Mouse (Mus musculus) megakaryocyte, adult 5-6 weeks (primary cell): ENCODE data around the gene Nfe2l2. TPM values are rescaled to one million over a fixed set of nuclear protein-coding genes. Genes with fewer than 3 reads are reported as not detected.
A peak's percentile ranks its signal among the peaks of the same experiment; 100 is the strongest.
"Not testable (repeated sequence)": the region's sequence is repeated elsewhere in the genome, so short reads cannot be mapped to it uniquely, and the experiment has no call there.

Experiments used
- ATAC-seq: 2 replicates; pipeline ENCODE4 v1.8.0; 2016; ENCODE audit warnings: mild to moderate bottlenecking, inconsistent platforms; ENCODE audit not compliant: poor library complexity, severe bottlenecking
- total RNA-seq, 2 experiments: library from RNA; stranded (forward) in 1 of 2; stranded (reverse) in 1 of 2; fragments of 153-499, 151-499 nt in 1 of 2; fragments of 221-1000, 200-1000 nt in 1 of 2; gene quantifications; 2 replicates each; pipeline versions ENCODE4 v1.2.3 to v1.2.4; 2015 to 2017

The Nfe2l2 gene
- total RNA-seq, 2 experiments from 2014 or later: 81.2 to 148 TPM

DNA sequence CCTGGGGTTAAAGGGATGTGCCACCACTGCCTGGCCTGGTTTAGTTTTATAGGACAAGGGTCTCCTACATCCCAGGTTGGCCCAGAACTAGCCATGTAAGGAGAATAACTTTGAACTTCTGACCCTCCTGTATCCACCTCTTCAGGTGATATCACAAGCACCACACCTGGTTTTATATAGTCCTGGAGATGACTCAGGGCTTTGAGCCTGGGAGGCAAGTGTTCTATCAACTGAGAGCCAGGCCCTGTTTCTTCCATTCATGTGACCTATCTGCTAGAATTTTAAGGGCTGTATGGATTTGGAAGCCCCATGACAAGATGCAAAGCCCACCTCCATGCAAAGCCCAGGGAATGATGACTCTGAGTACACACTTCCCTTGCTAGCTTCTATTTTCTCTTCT is 51.3 kb downstream of the Nfe2l2 start:
- no peak for ATAC-seq

DNA sequence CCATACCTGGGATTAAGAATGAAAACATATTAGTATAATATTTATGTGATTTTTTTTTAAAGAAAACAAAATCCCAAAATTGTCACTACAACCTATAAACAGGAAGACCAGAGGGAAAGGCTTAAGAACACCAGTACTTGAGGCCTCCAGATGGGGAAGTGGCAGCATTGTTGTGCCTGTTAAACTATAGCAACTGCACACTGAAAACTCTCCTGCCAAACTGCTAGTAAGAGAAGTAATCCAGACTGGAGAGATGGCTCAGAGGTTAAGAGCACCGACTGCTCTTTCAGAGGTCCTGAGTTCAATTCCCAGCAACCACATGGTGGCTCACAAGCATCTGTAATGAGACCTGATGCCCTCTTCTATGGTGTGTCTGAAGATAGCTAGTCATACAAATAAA is 54.0 kb downstream of the Nfe2l2 start:
- ATAC-seq: no peak

DNA sequence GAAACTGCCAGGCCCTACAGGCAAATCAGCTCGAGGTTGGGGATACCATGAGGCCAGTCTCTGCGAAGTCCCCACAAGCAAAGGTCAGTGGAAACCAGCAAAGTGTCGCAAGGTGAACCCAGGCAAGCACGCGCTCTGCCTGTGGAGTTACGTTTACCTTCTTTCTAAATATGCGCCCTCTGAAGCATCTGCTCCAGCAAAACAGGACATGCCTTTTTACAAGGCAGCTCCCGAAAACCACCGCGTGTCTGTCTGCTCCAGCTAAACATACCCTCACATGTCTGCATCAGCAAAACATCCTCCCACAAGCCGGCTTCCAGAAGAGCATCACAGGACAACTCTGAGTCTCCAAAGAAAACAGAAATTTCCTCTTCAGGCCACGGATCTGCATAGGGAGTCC is 59.2 kb downstream of the Nfe2l2 start:
- ATAC-seq: no peak

DNA sequence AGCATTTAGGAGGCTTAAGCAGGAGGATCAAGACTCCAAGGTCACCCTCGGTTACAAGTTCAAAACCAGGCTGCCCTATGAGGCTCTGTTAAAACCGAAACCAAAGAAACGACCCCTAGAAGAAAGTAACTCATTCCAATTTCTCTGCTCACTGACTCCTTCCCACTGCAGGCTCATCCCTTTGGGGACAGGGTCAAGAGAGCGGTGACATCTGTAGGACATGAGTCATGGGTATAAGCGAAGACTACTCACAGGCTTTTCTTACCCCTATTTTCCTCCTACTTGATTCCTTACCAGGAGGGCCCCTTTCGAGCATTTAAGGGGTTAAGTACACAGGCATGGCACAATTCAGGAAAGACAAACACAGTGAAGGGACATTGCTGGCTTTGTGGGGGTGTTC is 60.5 kb downstream of the Nfe2l2 start:
- no peak for ATAC-seq

DNA sequence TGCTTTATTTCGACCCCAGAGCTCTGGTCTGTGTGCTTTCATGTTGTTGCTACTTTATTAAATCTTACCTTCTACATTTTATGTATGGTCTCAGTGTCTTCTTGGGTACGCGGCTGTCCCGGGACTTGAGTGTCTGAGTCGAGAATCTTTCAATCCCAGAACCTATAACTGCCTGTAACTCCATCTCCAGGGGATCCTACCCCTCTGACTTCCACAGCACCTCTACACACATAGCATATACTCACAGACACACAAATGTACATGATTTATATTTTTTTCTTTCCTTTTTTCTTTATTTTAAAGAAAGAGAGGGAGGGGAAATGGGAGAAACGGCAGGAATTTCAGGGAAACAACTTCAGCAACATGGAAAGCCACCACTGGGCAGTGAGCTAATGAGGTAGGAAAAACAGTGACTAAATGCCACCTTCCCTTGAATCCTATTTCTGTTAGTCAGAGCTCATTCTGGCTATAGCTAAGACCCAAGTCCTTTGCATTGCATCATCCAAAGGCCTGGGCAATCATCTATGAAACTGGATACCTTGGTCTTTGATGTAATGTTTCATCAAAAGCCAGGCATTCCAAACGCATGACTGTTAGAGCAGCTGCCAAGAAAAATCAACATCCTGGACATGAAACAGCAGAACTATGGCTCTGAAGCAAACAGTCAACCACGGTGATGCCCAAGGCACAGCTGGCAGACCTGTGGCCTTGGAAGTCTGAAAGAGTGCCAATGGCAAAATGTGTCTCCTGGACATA is 61.5 kb downstream of the Nfe2l2 start:
- no peak for ATAC-seq

DNA sequence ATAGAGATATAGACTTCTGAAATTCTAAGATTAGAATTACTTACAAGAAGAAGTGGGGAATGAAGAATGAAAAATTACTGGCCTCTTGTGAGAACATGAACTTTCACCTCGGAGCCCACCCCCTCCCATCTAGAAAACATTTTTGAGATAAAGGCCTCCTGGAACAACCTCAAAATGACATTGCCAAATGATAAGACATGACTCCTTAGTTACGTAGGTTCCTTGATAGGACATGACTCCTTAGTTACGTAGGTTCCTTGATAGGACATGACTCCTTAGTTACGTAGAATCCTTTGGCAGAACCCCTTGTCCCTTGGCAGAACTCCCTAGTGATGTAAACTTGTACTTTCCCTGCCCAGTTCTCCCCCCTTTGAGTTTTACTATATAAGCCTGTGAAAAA is 62.1 kb downstream of the Nfe2l2 start:
- ATAC-seq: not testable (repeated sequence)

DNA sequence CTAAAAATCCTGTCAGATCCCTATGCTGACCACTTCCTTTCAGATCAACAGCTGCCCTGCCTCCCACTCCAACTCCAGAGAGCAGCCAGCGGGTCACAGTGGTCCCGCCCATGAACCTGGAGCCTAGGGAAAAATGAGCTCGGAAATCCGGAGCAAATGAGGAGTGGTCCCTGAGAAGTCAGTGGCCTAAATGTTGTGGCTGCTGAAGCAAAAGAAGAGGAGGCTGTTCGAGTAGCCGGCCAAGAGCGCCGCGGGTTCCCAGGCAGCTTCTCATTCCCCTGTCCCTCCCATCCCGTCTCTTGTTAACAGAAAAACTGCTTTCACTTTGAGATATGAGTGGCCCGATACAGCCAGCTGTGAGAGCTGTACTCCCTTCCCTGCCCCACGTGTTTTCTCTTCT is 64.9 kb downstream of the Nfe2l2 start:
- ATAC-seq: not testable (repeated sequence)

DNA sequence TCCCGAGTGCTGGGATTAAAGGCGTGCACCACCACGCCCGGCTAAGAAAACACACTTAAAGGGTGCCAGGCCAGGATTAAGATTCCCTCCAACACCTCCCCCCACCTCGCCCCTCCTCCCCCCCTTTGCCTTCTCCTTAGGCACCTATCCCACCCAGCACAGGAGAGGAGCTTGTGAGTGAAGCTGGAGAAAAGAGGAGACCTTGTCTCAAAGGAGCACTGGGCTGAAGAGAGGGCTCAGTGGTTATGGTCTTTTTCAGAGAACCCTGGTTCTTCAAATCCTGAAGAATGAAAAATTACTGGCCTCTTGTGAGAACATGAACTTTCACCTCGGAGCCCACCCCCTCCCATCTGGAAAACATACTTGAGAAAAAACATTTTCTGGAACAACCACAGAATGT is 66.6 kb downstream of the Nfe2l2 start:
- peak; percentile 33; the same call in 1 of the 2 replicates for ATAC-seq

DNA sequence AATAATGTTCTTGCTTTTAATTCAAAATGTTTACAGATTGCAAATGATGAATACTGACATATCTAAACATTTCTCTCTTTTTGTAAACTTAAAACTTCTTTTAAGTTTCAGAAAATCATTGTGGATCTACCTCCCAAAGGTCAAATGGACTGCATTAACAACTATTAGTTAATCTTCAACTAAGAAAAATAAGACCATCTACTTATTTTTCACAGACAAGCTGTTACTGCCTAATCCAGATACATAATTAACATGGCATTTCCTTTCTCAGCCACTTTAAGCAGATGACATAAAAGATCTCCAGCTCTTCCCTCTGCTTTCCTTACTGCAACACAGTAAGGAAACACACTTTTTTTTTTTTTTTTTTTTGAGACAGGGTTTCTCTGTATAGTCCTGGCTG is 67.1 kb downstream of the Nfe2l2 start:
- ATAC-seq: no peak

DNA sequence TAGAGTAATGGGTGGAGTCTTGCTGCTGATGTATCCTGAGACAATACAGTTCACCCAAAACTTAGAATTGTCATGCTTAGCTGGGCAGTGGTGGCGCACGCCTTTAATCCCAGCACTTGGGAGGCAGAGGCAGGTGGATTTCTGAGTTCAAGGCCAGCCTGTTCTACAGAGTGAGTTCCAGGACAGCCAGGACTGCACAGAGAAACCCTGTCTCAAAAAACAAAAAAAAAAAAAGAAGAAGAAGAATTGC is 67.5 kb downstream of the Nfe2l2 start:
- ATAC-seq: not testable (repeated sequence)

DNA sequence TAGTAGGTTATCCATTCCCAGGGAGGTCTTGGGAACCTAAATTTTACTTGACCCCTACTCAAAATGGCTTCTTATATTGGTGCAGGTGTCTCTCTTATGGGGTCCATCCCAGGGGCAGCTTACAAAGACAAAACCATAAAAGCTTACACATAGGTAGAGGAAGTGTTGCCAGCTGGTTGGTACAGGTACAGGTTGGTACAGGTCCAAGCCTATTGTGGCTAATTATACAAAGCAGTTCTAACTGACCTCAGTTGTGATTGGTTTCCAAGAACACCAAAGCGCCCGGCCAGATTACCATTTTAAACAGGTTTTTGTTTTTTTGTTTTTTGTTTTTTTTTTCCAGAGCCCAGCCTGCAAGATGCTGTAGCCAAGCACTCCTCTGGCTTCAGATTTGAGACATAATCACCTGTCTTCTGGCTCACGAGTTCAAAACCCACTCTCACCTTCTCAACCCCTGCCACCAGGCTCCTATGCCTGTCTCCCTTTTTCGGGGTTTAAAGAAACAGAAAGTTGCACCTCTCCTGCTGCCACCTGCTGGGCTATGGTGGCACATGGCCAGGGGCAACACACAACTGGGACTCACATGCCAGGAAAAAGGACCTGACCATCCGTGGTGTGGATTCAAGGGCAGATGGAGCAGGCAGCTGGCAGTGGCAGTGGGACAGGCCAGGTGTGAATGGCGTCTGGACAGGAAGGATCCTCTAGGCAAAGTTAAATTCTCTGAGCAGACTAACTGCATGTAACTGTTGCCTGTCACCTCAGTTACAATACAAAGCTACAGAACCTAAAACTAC is 68.0 kb downstream of the Nfe2l2 start:
- peak; percentile 70 for ATAC-seq

DNA sequence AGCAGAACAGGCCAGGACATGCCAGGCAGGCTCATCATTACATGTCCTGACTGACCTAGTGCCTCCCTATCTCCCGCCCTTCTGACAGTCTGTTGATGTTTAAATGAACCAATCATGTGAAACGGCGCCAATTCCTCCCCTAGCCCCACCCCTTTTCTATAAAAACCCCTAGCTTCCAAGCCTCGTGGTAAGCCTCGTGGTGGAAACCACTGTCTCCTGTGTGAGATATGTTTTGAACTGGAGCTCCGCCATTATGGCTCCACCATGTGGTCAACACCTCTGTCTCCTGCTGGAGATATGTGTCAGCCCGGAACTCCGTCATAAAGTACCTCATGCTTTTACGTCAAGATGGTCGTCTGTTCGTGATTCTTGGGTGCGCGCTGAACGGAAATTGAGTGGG is 70.0 kb downstream of the Nfe2l2 start:
- not testable (repeated sequence) for ATAC-seq

DNA sequence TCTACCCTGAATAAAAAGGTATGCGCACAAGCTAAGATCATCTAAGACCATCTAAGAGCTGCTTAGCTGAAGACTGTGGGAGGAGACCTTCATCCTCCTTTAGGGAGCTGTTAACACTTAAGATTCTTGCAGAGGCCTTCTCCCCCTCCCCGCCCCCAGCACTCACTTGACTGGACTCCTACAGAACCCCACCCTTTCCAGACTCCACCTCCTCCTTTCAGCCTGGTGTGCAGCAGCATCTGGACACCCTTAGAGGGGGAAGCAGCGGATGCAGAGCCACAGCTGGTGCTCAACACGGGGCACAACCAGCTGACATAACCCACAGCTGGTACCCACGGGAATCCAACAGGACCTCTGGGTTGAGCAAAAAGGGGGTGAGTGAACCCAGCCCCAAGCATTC is 70.7 kb downstream of the Nfe2l2 start:
- no peak for ATAC-seq

DNA sequence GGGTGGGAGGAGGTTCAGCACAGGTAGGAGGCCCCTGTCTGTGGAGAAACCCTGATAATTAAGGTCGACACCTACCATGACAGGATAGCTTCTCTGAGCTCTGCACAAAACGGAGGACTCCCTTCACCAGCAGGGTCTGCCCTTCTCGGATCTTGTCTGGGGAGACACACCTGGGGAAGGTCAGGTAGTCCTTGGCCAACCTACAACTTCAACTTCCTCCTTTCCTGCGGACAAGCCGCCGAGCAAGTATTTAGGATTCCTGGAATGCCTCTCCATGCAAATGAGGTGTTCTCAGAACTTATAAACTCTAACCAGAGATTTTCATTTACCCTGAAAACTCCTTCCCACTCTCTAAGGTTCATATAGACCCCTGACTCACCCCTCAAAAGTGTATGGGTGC is 71.1 kb downstream of the Nfe2l2 start:
- no peak for ATAC-seq

DNA sequence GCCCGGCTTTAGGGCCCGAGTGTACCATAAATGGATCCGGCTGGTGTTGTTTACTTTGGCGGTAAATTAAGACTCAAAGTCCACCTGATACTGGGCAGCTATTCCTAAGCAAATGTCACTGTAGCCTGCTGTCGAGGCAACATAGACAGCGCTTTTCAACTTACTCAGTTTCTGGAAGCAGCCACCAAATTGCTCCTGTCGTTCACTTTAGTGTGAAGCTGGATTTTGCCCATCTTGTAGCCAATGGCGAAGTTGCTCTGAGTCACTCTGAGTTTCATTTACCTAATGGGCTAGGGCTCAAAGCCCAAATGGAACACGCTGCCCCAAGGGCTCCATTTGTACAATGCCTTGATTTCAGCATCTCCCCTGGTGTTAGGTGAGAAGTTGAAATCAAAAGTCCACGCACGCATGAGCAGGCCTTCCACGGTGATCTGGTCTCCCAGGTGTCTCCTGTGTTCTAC is 71.7 kb downstream of the Nfe2l2 start:
- no peak for ATAC-seq

DNA sequence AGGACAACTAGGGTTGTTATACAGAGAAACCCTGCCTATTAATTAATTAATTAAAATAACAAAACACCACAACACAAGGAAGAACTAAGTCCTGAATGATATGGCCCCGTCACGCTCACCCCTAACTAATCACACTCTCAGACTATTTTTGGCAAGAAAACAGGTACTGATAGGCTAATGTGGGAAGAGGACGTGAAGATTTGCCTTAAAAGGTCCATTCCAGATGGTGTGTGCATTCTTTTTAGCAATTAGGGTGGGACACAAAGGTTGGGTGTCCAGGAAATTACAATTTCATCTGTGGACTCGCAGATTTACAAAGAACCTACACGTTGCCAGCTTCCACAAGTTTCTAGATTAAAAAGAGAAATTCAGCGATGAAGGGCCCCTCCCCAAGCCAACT is 72.4 kb downstream of the Nfe2l2 start:
- ATAC-seq: no peak

DNA sequence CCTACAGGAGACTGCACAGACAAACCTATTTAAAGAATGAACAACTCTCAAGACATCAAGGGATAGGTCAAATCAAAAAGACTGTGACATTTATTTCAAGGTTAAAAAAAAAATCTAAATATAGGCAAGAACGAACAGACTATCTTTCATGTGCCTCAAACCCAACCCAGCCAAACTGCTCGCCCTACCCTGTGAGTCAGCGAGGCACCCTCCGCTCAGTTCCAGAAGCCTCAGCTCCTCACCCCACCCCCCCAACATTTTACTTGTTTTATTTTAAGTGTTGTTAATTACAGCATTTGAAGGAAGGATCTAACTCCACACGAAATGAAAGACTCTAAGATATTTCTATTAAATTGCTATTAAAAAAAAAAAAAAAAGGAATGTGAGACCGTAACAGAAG is 73.0 kb downstream of the Nfe2l2 start:
- no peak for ATAC-seq

DNA sequence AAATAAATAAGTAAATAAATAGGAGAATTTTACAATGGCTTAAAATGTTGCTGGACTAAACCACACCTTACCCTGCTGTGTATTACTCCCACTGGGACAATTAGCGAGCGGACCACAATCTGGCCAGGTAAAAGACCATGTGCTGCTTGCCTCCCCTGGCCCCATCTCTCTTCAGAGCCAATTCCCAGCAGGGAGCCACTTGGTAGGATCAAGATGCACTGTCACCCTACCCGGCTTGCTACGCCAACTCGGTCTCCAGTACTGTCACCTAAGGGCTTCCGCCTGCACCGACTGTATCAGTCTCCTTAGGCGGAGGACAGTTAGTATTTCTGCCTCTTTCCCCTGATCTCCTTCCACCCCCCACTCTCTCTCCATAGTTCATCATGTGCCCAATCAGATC is 76.0 kb downstream of the Nfe2l2 start:
- ATAC-seq: no peak

DNA sequence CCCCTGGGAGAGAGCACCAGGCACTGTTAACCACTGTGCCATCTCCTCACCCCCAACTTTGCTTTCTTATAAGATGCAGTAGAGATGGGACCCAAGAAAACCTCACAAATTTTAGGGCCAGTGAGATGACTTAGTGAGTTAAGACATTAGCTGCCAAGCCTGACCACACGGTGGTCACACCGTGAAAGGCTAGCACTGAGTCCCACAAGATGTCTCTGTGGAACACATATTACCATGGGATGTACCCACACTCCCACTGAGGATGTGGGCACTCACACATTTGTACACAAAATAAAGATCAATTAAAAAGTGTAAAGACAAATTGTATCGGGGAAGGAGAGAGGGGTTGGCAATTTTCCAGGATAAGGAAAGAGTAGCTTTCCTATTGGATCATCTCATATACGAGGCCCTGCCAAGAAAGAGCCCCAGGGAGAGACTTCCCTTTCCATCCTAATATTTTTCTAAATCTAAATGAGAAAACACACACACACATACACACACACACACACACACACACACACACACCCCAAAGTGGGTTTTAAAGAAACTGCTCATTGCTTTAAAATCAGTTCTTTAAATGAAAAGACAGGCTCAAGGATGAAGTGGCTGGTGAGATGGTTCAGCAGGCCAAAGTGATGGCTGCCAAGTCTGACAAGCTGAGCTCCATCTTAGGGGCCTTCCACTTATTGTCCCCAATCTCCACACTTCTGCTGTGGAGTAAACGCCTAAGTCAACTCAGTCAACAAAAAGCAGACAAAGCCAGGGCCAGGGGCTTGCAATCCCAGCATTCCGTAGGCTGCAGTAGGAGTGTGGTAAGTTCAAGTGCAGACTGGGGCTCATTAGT is 77.6 kb downstream of the Nfe2l2 start:
- ATAC-seq: no peak
